Mouse (Mus musculus) spleen, adult 2 months (tissue): Measurements from ENCODE around the gene Npnt.

Experiments
- CTCF ChIP-seq: fragments of 200-500 bp; IDR thresholded peaks from 2 replicates; pipeline ENCODE4 v1.5.1; 2011; ENCODE audit warnings: mild to moderate bottlenecking, inconsistent platforms; ENCODE audit not compliant: insufficient read depth, insufficient read length, insufficient replicate concordance; ENCODE audit errors: extremely low read depth
- POLR2A ChIP-seq: fragments of 200-500 bp; IDR thresholded peaks from 2 replicates; pipeline ENCODE4 v1.6.1; 2011; ENCODE audit warnings: low read depth, low read length, inconsistent platforms

DNA sequence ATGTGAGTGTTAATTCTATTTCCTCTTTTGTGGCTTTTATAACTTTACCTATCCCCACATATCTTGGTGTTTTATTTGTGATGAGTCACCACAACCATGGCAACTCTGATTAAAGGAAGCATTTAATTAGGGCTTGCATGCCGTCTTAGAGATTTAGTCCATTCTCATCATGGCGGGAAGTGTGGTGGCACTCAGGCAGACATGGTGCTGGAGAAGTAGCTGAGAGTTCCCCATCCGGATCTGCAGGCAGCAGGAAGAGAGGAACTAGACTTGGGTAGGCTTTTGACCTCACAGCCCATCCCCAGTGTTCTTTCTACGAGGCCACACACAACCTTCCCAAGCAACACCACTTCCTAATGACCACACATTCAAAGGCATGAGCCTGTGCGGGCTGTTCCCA lies 16.2 kb upstream of the Npnt start:
- TF ChIP-seq POLR2A = no peak
- TF ChIP-seq CTCF = no peak
